Mouse (Mus musculus) embryonic fibroblast, embryonic 13.5 days (primary cell): ENCODE data around the gene Coro1a.

ENCODE experiments used
- CTCF ChIP-seq: IDR thresholded peaks from 2 replicates; pipeline ENCODE4 v1.5.1; 2011; ENCODE audit warnings: mild to moderate bottlenecking, control low read depth, low read length, moderate library complexity, borderline replicate concordance; ENCODE audit not compliant: insufficient read depth
- POLR2A ChIP-seq: IDR thresholded peaks from 2 replicates; pipeline ENCODE4 v1.6.1; 2011; ENCODE audit warnings: low read depth, mild to moderate bottlenecking, control low read depth, low read length, moderate library complexity

DNA sequence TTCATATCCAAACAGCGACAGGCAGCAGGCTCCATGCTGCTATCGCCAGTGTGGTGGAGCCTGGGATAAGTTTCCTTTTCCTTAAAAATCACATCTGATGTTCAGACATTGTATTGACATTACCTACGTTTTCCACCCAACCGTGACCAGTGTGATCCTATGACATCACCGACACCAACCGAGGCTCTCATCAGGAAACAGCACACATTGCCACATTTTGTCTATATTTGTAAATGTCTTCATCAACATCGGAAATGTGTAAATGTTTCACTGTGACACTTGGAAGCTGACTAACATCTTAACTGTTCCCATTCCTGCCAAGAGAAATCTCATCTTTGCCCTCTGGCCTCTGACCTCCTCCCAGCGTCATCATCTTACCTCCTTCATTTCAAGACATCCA lies 28.5 kb upstream of the Coro1a start:
- TF ChIP-seq CTCF (no peak), POLR2A (no peak)
